Mouse (Mus musculus): Measurements from ENCODE around the gene Ing3. TPM values are rescaled to one million over a fixed set of nuclear protein-coding genes. Genes with fewer than 3 reads are reported as not detected.
A peak's percentile ranks its signal among the peaks of the same experiment; 100 is the strongest.

Ing3 gene
- total RNA-seq (2021), result 20.7 and 25.2 TPM in 2 replicates
- long read RNA-seq, transcript Ing3-201 (12 exons, 3,800 nt), result major isoform, 11 of 25 reads
- long read RNA-seq, partial matches to known transcripts, result 10 of 25 reads
- long read RNA-seq, other reads (novel, unspliced or antisense), result 4 of 25 reads

- DNase-seq, result peak; percentile 97
Observed at GRCm38 (mm10) chr6:21949226-21949731, at the start of gene Ing3. Gene Ing3 (plus strand): TSS chr6:21949571.

- DNase-seq, result no peak
Observed at GRCm38 (mm10) chr6:21909720-21910119, 39.7 kb upstream of the Ing3 start.

GRCm38 (mm10) chr6:21910804-21911203 is 38.6 kb upstream of the Ing3 start:
- DNase-seq, result no peak

- DNase-seq, result no peak
Observed at GRCm38 (mm10) chr6:21916591-21916990, 32.8 kb upstream of the Ing3 start.

- DNase-seq, result no peak
Observed at GRCm38 (mm10) chr6:21924150-21924549, 25.2 kb upstream of the Ing3 start.

GRCm38 (mm10) chr6:21937981-21938635 is 11.3 kb upstream of the Ing3 start:
- no peak for DNase-seq

GRCm38 (mm10) chr6:21949771-21950448 is 539 bp downstream of the Ing3 start:
- peak; percentile 97 for DNase-seq

- DNase-seq, result no peak
Observed at GRCm38 (mm10) chr6:21950676-21951075, 1.3 kb downstream of the Ing3 start.

- no peak for DNase-seq
Observed at GRCm38 (mm10) chr6:21955468-21955867, 6.1 kb downstream of the Ing3 start.

- no peak for DNase-seq
Observed at GRCm38 (mm10) chr6:21958922-21959321, 9.6 kb downstream of the Ing3 start.

GRCm38 (mm10) chr6:21959909-21960308 is 10.5 kb downstream of the Ing3 start:
- DNase-seq, result no peak

GRCm38 (mm10) chr6:21977532-21977931 is 28.2 kb downstream of the Ing3 start:
- DNase-seq, result no peak

- no peak for DNase-seq
Observed at GRCm38 (mm10) chr6:21981114-21981513, 31.7 kb downstream of the Ing3 start.

- DNase-seq, result peak; percentile 30
Observed at GRCm38 (mm10) chr6:21984990-21985731, 35.8 kb downstream of the Ing3 start.

- peak; percentile 81 for DNase-seq
Observed at GRCm38 (mm10) chr6:21985732-21986540, 36.6 kb downstream of the Ing3 start, which contains the start of gene Cped1. Gene Cped1 (plus strand): TSS chr6:21985916.

- DNase-seq, result peak; percentile 62
Observed at GRCm38 (mm10) chr6:21986660-21987331, 37.4 kb downstream of the Ing3 start.

- no peak for DNase-seq
Observed at GRCm38 (mm10) chr6:21987554-21987953, 38.2 kb downstream of the Ing3 start.

GRCm38 (mm10) chr6:21988296-21988695 is 38.9 kb downstream of the Ing3 start:
- DNase-seq, result no peak

- no peak for DNase-seq
Observed at GRCm38 (mm10) chr6:21989081-21989480, 39.7 kb downstream of the Ing3 start.

GRCm38 (mm10) chr6:21990181-21991135 is 41.1 kb downstream of the Ing3 start:
- no peak for DNase-seq

All from adrenal gland, postnatal 25 days (tissue).